Mouse (Mus musculus) heart, postnatal 0 days (tissue): ENCODE results near the gene Dnajc8. TPM values are rescaled to one million over a fixed set of nuclear protein-coding genes. Genes with fewer than 3 reads are reported as not detected.
A peak's percentile ranks its signal among the peaks of the same experiment; 100 is the strongest.

Source experiments
- ATAC-seq: fragments of 200-750 bp; cut with Nextera tagmentation; 2 replicates; pipeline ENCODE4 v1.8.0; 2017; ENCODE audit warnings: low read depth, moderate number of reproducible peaks, moderate library complexity; ENCODE audit not compliant: insufficient read depth
- DNase-seq: peaks from one replicate; pipeline ENCODE4 v3.0.0-alpha.2; 2016; ENCODE audit warnings: low spot score
- H3K27ac ChIP-seq: fragments of 300-500 bp; sonication (generic); 2 replicates; pipeline ENCODE4 v1.5.1; 2014; ENCODE audit warnings: low read depth, mild to moderate bottlenecking
- H3K27me3 ChIP-seq: fragments of 300-500 bp; sonication (generic); 2 replicates; pipeline ENCODE4 v1.6.1; 2014; ENCODE audit warnings: low read length, mixed read lengths; ENCODE audit not compliant: control insufficient read depth, insufficient read depth
- H3K36me3 ChIP-seq: fragments of 300-500 bp; sonication (generic); replicated peaks from 2 replicates; pipeline ENCODE4 v1.6.1; 2014; ENCODE audit warnings: low read length, mixed read lengths; ENCODE audit not compliant: control insufficient read depth, insufficient read depth
- H3K4me1 ChIP-seq: fragments of 300-500 bp; sonication (generic); 2 replicates; pipeline ENCODE4 v1.6.1; 2014; ENCODE audit warnings: antibody characterized with exemption; ENCODE audit not compliant: control insufficient read depth, insufficient read depth
- H3K4me2 ChIP-seq: fragments of 300-500 bp; sonication (generic); 2 replicates; pipeline ENCODE4 v1.6.1; 2014; ENCODE audit warnings: low read depth, mild to moderate bottlenecking, low read length, moderate library complexity
- H3K4me3 ChIP-seq: fragments of 300-500 bp; sonication (generic); 2 replicates; pipeline ENCODE4 v1.5.1; 2014; ENCODE audit warnings: low read depth, low read length
- H3K9ac ChIP-seq: fragments of 300-500 bp; sonication (generic); replicated peaks from 2 replicates; pipeline ENCODE4 v1.6.1; 2014; ENCODE audit warnings: low read depth, low read length, mixed read lengths
- H3K9me3 ChIP-seq: fragments of 300-500 bp; sonication (generic); replicated peaks from 2 replicates; pipeline ENCODE4 v1.6.1; 2016; ENCODE audit warnings: low read length; ENCODE audit not compliant: control insufficient read depth
- CTCF ChIP-seq: IDR thresholded peaks from 2 replicates; pipeline ENCODE4 v1.5.1; 2016; ENCODE audit warnings: antibody characterized with exemption, control low read depth, low read depth
- EP300 ChIP-seq: IDR thresholded peaks from 2 replicates; pipeline ENCODE4 v1.6.1; 2016; ENCODE audit warnings: antibody characterized with exemption, low read depth
- WGBS: fragments of 180-500 bp; shearing (Covaris S2); extraction: QIAGEN DNeasy Blood & Tissue Kit; methylation state at CpG from one replicate; pipeline ENCODE4 v1.1.7; 2014; 5-methylcytosine and 5-hydroxymethylcytosine counted together
- polyA plus RNA-seq: library from polyadenylated mRNA; unstranded; fragments of >200 nt; fragmentation: Nextera tagmentation; extraction: Ambion mirVana; gene quantifications from 2 replicates; pipeline ENCODE4 v1.2.1, GENCODE M21; 2015
- total RNA-seq: library from RNA; depleted of rRNA; stranded (reverse); fragments of >200 nt; gene quantifications from 2 replicates; pipeline ENCODE4 v1.2.3, GENCODE M21; 2014; ENCODE audit warnings: low replicate concordance

Dnajc8 gene
- total and polyA plus RNA-seq, 2 experiments from 2014 or later = 94.1 to 104 TPM

GRCm38 (mm10) chr4:132518066-132518465, 17.3 kb upstream of the Dnajc8 start:
- no peaks in the 10 kb centered on the region for H3K36me3 ChIP-seq
- no peak overlapping the region for H3K4me3 ChIP-seq
- H3K9ac ChIP-seq = no peak overlapping the region
- no peak for TF ChIP-seq CTCF
- no peak for TF ChIP-seq EP300
- no peak for DNase-seq
- H3K27ac ChIP-seq = no peak overlapping the region
- 72% methylated on average over 8 of the region's 8 CpGs for WGBS
- no peak overlapping the region for H3K4me2 ChIP-seq
- H3K27me3 ChIP-seq = no peaks in the 10 kb centered on the region
- H3K9me3 ChIP-seq = no peaks in the 10 kb centered on the region
- peaks cover 5% of the 10 kb centered on the region; the same call in 1 of the 2 replicates for H3K4me1 ChIP-seq
- ATAC-seq = no peak

DNA sequence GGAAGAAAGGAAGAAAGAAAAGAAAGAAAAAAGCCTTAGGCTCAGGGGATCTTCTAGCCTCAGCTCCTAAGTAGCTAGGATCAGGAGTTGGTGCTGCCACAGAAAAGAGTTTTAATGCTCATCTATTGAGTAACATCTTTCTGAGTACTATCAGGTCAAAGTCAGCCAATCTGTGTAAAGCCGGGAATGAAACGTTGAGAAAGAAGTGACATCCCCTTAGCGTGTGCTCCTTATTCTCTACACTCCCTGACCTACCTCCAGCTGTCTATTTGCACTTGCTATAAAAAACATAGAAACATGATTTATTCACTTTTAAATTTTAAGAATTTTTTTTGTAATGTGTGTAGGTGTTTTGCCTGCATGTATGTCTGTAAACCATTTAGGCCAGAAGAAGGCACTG, 16.2 kb upstream of the Dnajc8 start:
- Histone ChIP-seq H3K36me3 (no peaks in the 10 kb centered on the region), H3K9me3 (no peaks in the 10 kb centered on the region), H3K4me1 (peaks cover 4% of the 10 kb centered on the region), H3K4me2 (no peak overlapping the region), H3K4me3 (no peak overlapping the region), H3K27ac (no peak overlapping the region), H3K27me3 (no peaks in the 10 kb centered on the region), H3K9ac (no peak overlapping the region)
- ATAC-seq = no peak
- DNase-seq = no peak
- WGBS = 88% methylated on average over 3 of the region's 3 CpGs
- TF ChIP-seq EP300 = no peak
- no peak for TF ChIP-seq CTCF

GRCm38 (mm10) chr4:132524321-132524741, 11.0 kb upstream of the Dnajc8 start:
- H3K9me3 ChIP-seq = no peaks in the 10 kb centered on the region
- H3K4me1 ChIP-seq = no peaks in the 10 kb centered on the region; the same call in 1 of the 2 replicates
- ATAC-seq (peak; percentile 39; the same call in 1 of the 2 replicates), DNase-seq (no peak)
- TF ChIP-seq EP300 (no peak), CTCF (no peak)
- no peaks in the 10 kb centered on the region for H3K27me3 ChIP-seq
- no peaks in the 10 kb centered on the region for H3K36me3 ChIP-seq
- H3K4me2 ChIP-seq = no peak overlapping the region
- no peak overlapping the region for H3K4me3 ChIP-seq
- no peak overlapping the region for H3K9ac ChIP-seq
- H3K27ac ChIP-seq = peak overlapping the region; percentile 39; the same call in 1 of the 2 replicates
- WGBS = 18% methylated on average over 11 of the region's 11 CpGs

DNA sequence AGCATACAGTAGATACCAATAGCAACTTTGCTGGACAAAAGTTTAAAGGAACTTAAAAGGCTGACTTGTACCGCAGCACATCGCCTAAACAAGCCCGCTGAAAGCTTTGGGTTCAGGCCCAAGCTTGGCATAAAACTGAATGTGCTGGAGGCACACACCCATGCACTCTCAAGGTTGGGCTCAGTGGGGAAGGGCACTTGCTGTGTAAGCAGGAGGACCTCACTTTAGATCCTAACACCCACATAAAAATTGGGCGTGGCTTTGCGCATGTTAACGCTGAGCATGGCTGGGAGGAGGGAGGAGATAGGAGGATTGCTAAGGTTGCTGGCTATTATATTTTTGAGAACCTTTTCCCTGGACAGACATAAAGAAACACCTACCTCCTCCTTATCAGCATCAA, 10.5 kb upstream of the Dnajc8 start:
- Histone ChIP-seq H3K9ac (no peak overlapping the region), H3K27ac (peak overlapping the region; percentile 39; the same call in 1 of the 2 replicates)
- no peak for DNase-seq

DNA sequence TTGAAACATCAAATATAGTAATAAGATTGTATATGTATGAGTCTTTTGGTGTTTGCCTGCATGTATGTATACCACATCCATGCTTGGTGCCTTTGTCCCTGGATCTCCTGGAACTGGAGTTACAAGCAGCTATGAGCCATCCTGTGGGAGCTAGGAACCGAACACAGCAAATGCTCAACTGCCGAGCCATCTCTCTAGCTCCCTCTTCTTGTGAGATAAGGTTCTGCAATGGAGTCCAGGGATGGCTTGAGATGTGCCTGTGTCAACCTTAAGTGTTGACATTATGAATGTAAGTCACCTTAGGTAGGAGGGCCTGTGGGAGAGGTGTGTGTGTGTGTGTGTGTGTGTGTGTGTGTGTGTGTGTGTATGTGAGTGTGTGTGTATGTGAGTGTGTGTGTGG, 8.7 kb upstream of the Dnajc8 start:
- Histone ChIP-seq H3K4me3 (no peak overlapping the region), H3K4me2 (no peak overlapping the region), H3K9ac (no peak overlapping the region), H3K27me3 (no peaks in the 10 kb centered on the region), H3K4me1 (peaks cover 2% of the 10 kb centered on the region; the same call in 1 of the 2 replicates), H3K36me3 (peaks cover 14% of the 10 kb centered on the region), H3K9me3 (no peaks in the 10 kb centered on the region), H3K27ac (no peak overlapping the region)
- no peak for TF ChIP-seq CTCF
- no peak for TF ChIP-seq EP300
- ATAC-seq (no peak), DNase-seq (no peak)
- 60% methylated on average over 2 of the region's 2 CpGs for WGBS

More for the DNA sequence above, 10.5 kb upstream of the Dnajc8 start:
- H3K36me3 ChIP-seq = peaks cover 4% of the 10 kb centered on the region; the same call in 1 of the 2 replicates
- WGBS = 49% methylated on average over 6 of the region's 6 CpGs
- no peaks in the 10 kb centered on the region; the same call in 1 of the 2 replicates for H3K4me1 ChIP-seq
- no peak overlapping the region for H3K4me3 ChIP-seq
- ATAC-seq = 0 out of 2 replicates have a peak, but pooled peaks have one; percentile 25
- TF ChIP-seq CTCF = no peak
- TF ChIP-seq EP300 = no peak
- H3K4me2 ChIP-seq = no peak overlapping the region
- no peaks in the 10 kb centered on the region for H3K9me3 ChIP-seq
- no peaks in the 10 kb centered on the region for H3K27me3 ChIP-seq

DNA sequence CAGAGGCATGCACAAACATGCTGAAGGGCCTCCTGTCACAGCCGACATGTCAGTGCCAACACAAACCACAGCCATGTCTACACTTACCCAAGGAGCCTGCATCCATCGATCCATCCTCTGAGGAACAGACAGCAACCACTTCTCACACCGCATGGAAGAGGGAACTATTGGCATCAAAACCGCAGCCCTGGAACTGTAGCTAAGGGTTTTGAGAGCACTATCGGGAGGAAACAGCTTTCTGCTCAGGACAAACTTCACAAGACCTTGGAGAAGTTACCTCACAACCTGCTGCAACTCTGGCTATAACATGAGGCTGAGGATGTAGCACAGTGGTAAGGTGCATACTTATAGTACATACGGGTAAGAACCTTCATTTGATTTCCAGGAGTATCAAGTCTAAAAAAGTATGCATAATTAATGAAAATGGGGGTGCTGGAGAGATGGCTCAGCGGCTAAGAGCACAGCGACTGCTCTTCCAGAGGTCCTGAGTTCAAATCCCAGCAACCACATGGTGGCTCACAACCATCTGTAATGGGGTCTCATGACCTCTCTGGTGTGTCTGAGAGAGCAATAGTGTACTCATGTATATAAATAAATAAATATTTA, 7.3 kb upstream of the Dnajc8 start:
- Histone ChIP-seq H3K4me1 (peaks cover 8% of the 10 kb centered on the region; the same call in 1 of the 2 replicates), H3K9me3 (no peaks in the 10 kb centered on the region), H3K9ac (no peak overlapping the region), H3K36me3 (peaks cover 14% of the 10 kb centered on the region), H3K4me2 (no peak overlapping the region), H3K27ac (no peak overlapping the region), H3K4me3 (no peak overlapping the region), H3K27me3 (no peaks in the 10 kb centered on the region)
- WGBS = 84% methylated on average over 8 of the region's 8 CpGs
- no peak for DNase-seq
- TF ChIP-seq CTCF (no peak), EP300 (no peak)
- no peak for ATAC-seq
